Mouse (Mus musculus) thymus, adult 2 months (tissue): ENCODE measurements around the gene Srrm4. TPM values are rescaled to one million over a fixed set of nuclear protein-coding genes. Genes with fewer than 3 reads are reported as not detected.

ENCODE experiments used
- DNase-seq: peaks from one replicate; pipeline ENCODE4 v3.0.0; 2021
- H3K27ac ChIP-seq: fragments of 200-500 bp; 2 replicates; pipeline ENCODE4 v1.5.1; 2012; ENCODE audit warnings: low read length, control low read depth; ENCODE audit not compliant: control insufficient read depth, insufficient read depth
- H3K27me3 ChIP-seq: fragments of 200-500 bp; 2 replicates; pipeline ENCODE4 v1.6.1; 2012; ENCODE audit warnings: mild to moderate bottlenecking, low read length, moderate library complexity, mixed read lengths; ENCODE audit not compliant: control insufficient read depth, insufficient read depth
- H3K36me3 ChIP-seq: fragments of 200-500 bp; 2 replicates; pipeline ENCODE4 v1.6.1; 2012; ENCODE audit warnings: mild to moderate bottlenecking, low read length, moderate library complexity; ENCODE audit not compliant: control insufficient read depth, insufficient read depth
- H3K4me1 ChIP-seq: fragments of 200-500 bp; replicated peaks from 2 replicates; pipeline ENCODE4 v1.6.1; 2012; ENCODE audit warnings: low read length; ENCODE audit not compliant: control insufficient read depth, insufficient read depth
- H3K4me3 ChIP-seq: fragments of 200-500 bp; 2 replicates; pipeline ENCODE4 v1.5.1; 2012; ENCODE audit warnings: mild to moderate bottlenecking, low read length, control low read depth, moderate library complexity; ENCODE audit not compliant: control insufficient read depth, insufficient read depth
- CTCF ChIP-seq: fragments of 200-500 bp; IDR thresholded peaks from 2 replicates; pipeline ENCODE4 v1.5.1; 2012; ENCODE audit warnings: mild to moderate bottlenecking, control low read depth, low read length, moderate library complexity, borderline replicate concordance; ENCODE audit not compliant: control insufficient read depth, poor library complexity, insufficient read depth; ENCODE audit errors: extremely low read depth
- POLR2A ChIP-seq: fragments of 200-500 bp; IDR thresholded peaks from 2 replicates; pipeline ENCODE4 v1.6.1; 2012; ENCODE audit warnings: mild to moderate bottlenecking, low read length, control low read depth, moderate library complexity; ENCODE audit not compliant: control insufficient read depth, poor library complexity, insufficient read depth; ENCODE audit errors: extremely low read depth
- WGBS: fragments of 180-500 bp; shearing (Covaris S2); methylation state at CpG from one replicate; pipeline ENCODE4 v1.1.7; 2018; 5-methylcytosine and 5-hydroxymethylcytosine counted together
- polyA plus RNA-seq: library from polyadenylated mRNA; depleted of rRNA; stranded (reverse); fragments of >200 nt; gene quantifications from 2 replicates; pipeline ENCODE4 v1.2.3, GENCODE M21; 2012

The Srrm4 gene
- polyA plus RNA-seq, 1 experiment = 0.67 TPM

DNA sequence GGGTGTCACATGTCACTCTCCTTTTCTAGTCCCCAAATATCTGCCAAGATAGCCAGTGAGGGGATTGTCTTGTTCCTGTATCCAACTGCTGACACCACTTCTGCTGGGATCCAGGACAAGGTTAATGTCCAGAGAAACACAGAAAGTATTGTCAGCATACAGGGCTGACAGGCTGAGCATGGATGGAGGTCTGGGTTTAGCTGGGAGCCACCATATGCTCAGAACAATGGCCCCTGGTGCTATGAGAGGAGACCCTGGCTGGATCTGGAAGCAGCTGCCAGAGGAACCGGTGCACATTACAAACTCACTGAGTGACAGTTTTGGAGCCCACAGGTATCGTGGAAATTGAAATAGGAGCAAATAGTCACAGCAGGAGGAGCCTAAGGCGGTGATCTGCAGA, 52.3 kb downstream of the Srrm4 start:
- H3K27ac ChIP-seq = no peak overlapping the region
- no peaks in the 10 kb centered on the region for H3K4me1 ChIP-seq
- 21% methylated on average over 3 of the region's 3 CpGs for WGBS
- DNase-seq = no peak
- no peak overlapping the region for H3K4me3 ChIP-seq
- no peaks in the 10 kb centered on the region for H3K27me3 ChIP-seq
- TF ChIP-seq CTCF (no peak), POLR2A (no peak)
- no peaks in the 10 kb centered on the region for H3K36me3 ChIP-seq

DNA sequence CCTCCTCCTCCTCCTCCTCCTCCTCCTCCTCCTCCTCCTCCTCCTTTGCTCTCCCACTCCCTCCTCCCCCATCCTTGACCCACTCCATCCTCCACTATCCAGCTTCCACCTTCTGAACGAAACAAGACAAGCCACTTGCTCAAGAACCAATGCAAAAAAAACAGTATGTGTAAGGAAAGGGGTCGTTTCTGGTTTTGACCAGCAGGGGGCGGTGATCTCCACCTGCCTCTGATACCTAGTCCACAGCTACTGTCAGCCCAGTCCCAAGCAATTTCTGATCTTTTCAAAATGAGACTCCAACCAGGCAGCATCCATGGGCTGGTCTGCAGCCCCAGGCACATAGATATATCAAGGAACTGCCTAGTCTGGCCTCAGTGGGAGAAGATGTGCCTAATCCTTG, 53.1 kb downstream of the Srrm4 start:
- 77% methylated on average over 3 of the region's 3 CpGs for WGBS
- TF ChIP-seq POLR2A (no peak), CTCF (no peak)
- no peak overlapping the region for H3K4me3 ChIP-seq

DNA sequence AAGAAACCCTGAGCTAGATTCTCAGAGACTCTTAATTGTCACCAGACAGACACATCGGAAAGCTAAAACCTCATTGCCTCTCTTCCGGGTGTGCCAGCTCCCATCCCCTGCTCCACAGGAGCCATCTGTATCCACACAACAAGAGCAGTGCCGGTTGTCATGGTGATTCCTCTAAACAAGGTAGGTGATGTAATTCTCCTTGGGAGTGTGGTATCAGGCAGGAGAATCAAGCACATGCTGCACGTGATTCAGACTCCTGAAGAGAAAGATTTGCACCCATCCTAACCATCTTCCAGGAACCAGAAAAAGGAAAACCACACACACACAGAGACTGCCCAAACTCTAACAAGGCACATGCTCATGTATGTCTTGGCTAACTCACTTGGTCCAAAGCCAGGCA, 65.3 kb downstream of the Srrm4 start:
- H3K36me3 ChIP-seq = no peaks in the 10 kb centered on the region
- H3K27ac ChIP-seq = no peak overlapping the region
- H3K27me3 ChIP-seq = no peaks in the 10 kb centered on the region
- TF ChIP-seq POLR2A (no peak), CTCF (no peak)
- no peak overlapping the region for H3K4me3 ChIP-seq
- 71% methylated on average over 4 of the region's 4 CpGs for WGBS
- no peaks in the 10 kb centered on the region for H3K4me1 ChIP-seq
- DNase-seq = no peak

More for the DNA sequence above, 53.1 kb downstream of the Srrm4 start:
- Histone ChIP-seq H3K36me3 (no peaks in the 10 kb centered on the region), H3K27ac (no peak overlapping the region), H3K4me1 (no peaks in the 10 kb centered on the region), H3K27me3 (no peaks in the 10 kb centered on the region)
- no peak for DNase-seq

DNA sequence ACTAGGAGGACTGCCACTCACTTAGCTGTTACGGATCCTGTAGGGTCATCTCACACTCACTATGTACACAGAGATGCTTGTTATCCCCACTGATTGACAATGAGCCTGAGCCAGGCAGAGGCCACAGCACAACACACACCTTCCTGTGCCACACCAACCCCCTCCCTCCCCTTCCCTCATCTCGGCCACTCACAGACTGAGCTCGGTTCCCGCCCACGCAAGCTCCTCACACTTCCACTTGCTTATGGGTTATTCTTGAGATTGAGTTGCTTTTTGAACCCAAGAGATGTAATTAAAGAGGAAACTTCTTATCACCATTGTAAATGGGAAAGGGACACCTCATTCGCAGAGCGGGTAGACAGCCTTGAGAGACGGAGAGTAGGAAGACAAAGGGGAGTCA, 66.3 kb downstream of the Srrm4 start:
- H3K36me3 ChIP-seq = no peaks in the 10 kb centered on the region
- H3K27me3 ChIP-seq = no peaks in the 10 kb centered on the region
- DNase-seq = no peak
- 89% methylated on average over 8 of the region's 8 CpGs for WGBS
- no peaks in the 10 kb centered on the region for H3K4me1 ChIP-seq
- no peak for TF ChIP-seq CTCF
- TF ChIP-seq POLR2A = no peak
- H3K27ac ChIP-seq = no peak overlapping the region
- no peak overlapping the region for H3K4me3 ChIP-seq

GRCm38 (mm10) chr5:116523553-116523952, 68.1 kb downstream of the Srrm4 start:
- TF ChIP-seq CTCF = no peak
- no peak for TF ChIP-seq POLR2A
- WGBS = 84% methylated on average over 8 of the region's 8 CpGs

GRCm38 (mm10) chr5:116523079-116523478, 68.5 kb downstream of the Srrm4 start:
- H3K4me3 ChIP-seq = no peak overlapping the region
- H3K27me3 ChIP-seq = no peaks in the 10 kb centered on the region
- WGBS = 39% methylated on average over 9 of the region's 9 CpGs
- no peak overlapping the region for H3K27ac ChIP-seq
- H3K36me3 ChIP-seq = no peaks in the 10 kb centered on the region
- no peak for DNase-seq
- TF ChIP-seq CTCF = no peak
- no peak for TF ChIP-seq POLR2A
- H3K4me1 ChIP-seq = no peaks in the 10 kb centered on the region

More at GRCm38 (mm10) chr5:116523553-116523952, 68.1 kb downstream of the Srrm4 start:
- H3K36me3 ChIP-seq = no peaks in the 10 kb centered on the region
- H3K4me3 ChIP-seq = no peak overlapping the region
- no peak for DNase-seq
- no peak overlapping the region for H3K27ac ChIP-seq
- H3K4me1 ChIP-seq = no peaks in the 10 kb centered on the region
- H3K27me3 ChIP-seq = no peaks in the 10 kb centered on the region

GRCm38 (mm10) chr5:116522273-116522672, 69.3 kb downstream of the Srrm4 start:
- 86% methylated on average over 11 of the region's 11 CpGs for WGBS
- Histone ChIP-seq H3K4me3 (no peak overlapping the region), H3K27ac (no peak overlapping the region), H3K36me3 (no peaks in the 10 kb centered on the region), H3K4me1 (no peaks in the 10 kb centered on the region), H3K27me3 (no peaks in the 10 kb centered on the region)
- DNase-seq = no peak
- TF ChIP-seq POLR2A (no peak), CTCF (no peak)
